10 mouse cellular contexts compared by ENCODE assay signal in genomic region chr11:97416637-97417035, GRCm38 (mm10). TPM values are rescaled to one million over a fixed set of nuclear protein-coding genes. Genes with fewer than 3 reads are reported as not detected.
DNase-seq lines count a peak whose midpoint lies in the region; ATAC-seq and TF ChIP-seq lines count a peak whose summit lies in the region.
"Had no signal": no experiment of that assay in that cellular context is flagged by ENCODE, and none has a peak within 500 bp of the region (broad histone marks: within the 10 kb centered on the region; RNA-seq: fewer than 3 reads in every experiment).

No protein-coding gene starts in this region.

- no peak overlapping the region for H3K9ac ChIP-seq in hindbrain, embryonic 16.5 days (ENCODE audit: low read depth, low read length)
- H3K9ac ChIP-seq in neural tube, embryonic 15.5 days (replicated peaks), result no peak overlapping the region
- H3K9ac ChIP-seq: midbrain, embryonic 15.5 days had no signal

- no peaks in the 10 kb centered on the region for H3K27me3 ChIP-seq in megakaryocyte, embryonic 14.5 days (replicated peaks)
- 0 out of 2 replicates have a peak, but pooled peaks cover 3% of the 10 kb centered on the region for H3K27me3 ChIP-seq in hindbrain, embryonic 16.5 days (replicated peaks; ENCODE audit: control insufficient read depth, insufficient read depth, low read length)
- peaks cover 11% of the 10 kb centered on the region for H3K27me3 ChIP-seq in neural tube, embryonic 15.5 days (replicated peaks)
- H3K27me3 ChIP-seq: midbrain, embryonic 15.5 days had no signal

- 0 out of 2 replicates have a peak overlapping the region, but pooled peaks have one; percentile 1 for H3K4me2 ChIP-seq in hindbrain, embryonic 16.5 days (ENCODE audit: low read length)
- H3K4me2 ChIP-seq in neural tube, embryonic 15.5 days, result peak overlapping the region; percentile 56

- DNase-seq in gastrocnemius, adult 2 months, result no peak
- DNase-seq in gastrocnemius, postnatal 4 days (ENCODE audit: low spot score in 2 of 2), result no peak
- no peak for DNase-seq in frontal cortex, adult 2 months (ENCODE audit: extremely low spot score in 1 of 2, low spot score in 1 of 2)
- no peak for DNase-seq in urinary bladder, postnatal 4 days (ENCODE audit: low spot score in 2 of 2)
- DNase-seq: adrenal gland, adult 8-10 months had no signal

- H3K4me3 ChIP-seq in gastrocnemius, adult 2 months, result peak overlapping the region; percentile 94
- H3K4me3 ChIP-seq in megakaryocyte, embryonic 14.5 days (replicated peaks), result peak overlapping the region; percentile 96
- no peak overlapping the region for H3K4me3 ChIP-seq in hindbrain, embryonic 16.5 days (ENCODE audit: low read length)
- no peak overlapping the region for H3K4me3 ChIP-seq in neural tube, embryonic 15.5 days (replicated peaks)

- intact Hi-C loops in gastrocnemius, adult 2 months (cut with DNase I), result no loop called here

- H3K27ac ChIP-seq in gastrocnemius, adult 2 months, result peak overlapping the region; percentile 92
- H3K27ac ChIP-seq in hindbrain, embryonic 16.5 days (ENCODE audit: low read depth, low read length), result no peak overlapping the region
- no peak overlapping the region for H3K27ac ChIP-seq in neural tube, embryonic 15.5 days (replicated peaks)

- H3K9me3 ChIP-seq in megakaryocyte, embryonic 14.5 days, result no peaks in the 10 kb centered on the region
- no peaks in the 10 kb centered on the region for H3K9me3 ChIP-seq in hindbrain, embryonic 16.5 days (ENCODE audit: control insufficient read depth, low read length)
- H3K9me3 ChIP-seq in neural tube, embryonic 15.5 days (replicated peaks), result no peaks in the 10 kb centered on the region
- H3K9me3 ChIP-seq: midbrain, embryonic 15.5 days had no signal

- no peak for ATAC-seq in megakaryocyte, adult 5-6 weeks (ENCODE audit: poor library complexity, severe bottlenecking)
- no peak for ATAC-seq in hindbrain, embryonic 16.5 days
- no peak for ATAC-seq in neural tube, embryonic 15.5 days (ENCODE audit: low FRiP score)

- peaks cover 22% of the 10 kb centered on the region for H3K36me3 ChIP-seq in megakaryocyte, embryonic 14.5 days (replicated peaks; ENCODE audit: low read length)
- no peaks in the 10 kb centered on the region for H3K36me3 ChIP-seq in hindbrain, embryonic 16.5 days (ENCODE audit: control insufficient read depth, insufficient read depth, low read length)
- H3K36me3 ChIP-seq in neural tube, embryonic 15.5 days, result no peaks in the 10 kb centered on the region
- H3K36me3 ChIP-seq: midbrain, embryonic 15.5 days had no signal

- H3K4me1 ChIP-seq in megakaryocyte, embryonic 14.5 days, result peaks cover 83% of the 10 kb centered on the region
- peaks cover 6% of the 10 kb centered on the region for H3K4me1 ChIP-seq in hindbrain, embryonic 16.5 days (ENCODE audit: control insufficient read depth, insufficient read depth, low read depth, low read length)
- peaks cover 27% of the 10 kb centered on the region for H3K4me1 ChIP-seq in neural tube, embryonic 15.5 days

- no peak for TF ChIP-seq CTCF in gastrocnemius, adult 2 months (IDR thresholded peaks at IDR 0.05)

- 9% methylated on average over 5 of the region's 5 CpGs for WGBS in hindbrain, embryonic 16.5 days
- WGBS in neural tube, embryonic 15.5 days, result 8% methylated on average over 5 of the region's 5 CpGs

RNA-seq across cellular contexts. Expression of gene Arhgap23, which starts 1.3 kb away (rescaled TPM):
- total RNA-seq in gastrocnemius, adult 2 months (2021), result 1 to 10 TPM; 5.9 to 7.5 TPM
- total RNA-seq in gastrocnemius, postnatal 4 days (2021), result 10 to 100 TPM; 29.9 to 30.9 TPM
- 85.6 and 94.5 TPM in 2 replicates for polyA plus RNA-seq in megakaryocyte, embryonic 14.5 days (2012; ENCODE audit: insufficient read depth, low replicate concordance)
- total RNA-seq in megakaryocyte, adult 5-6 weeks (2015), result 7.7 and 9.8 TPM in 2 replicates
- 5.8 and 9.4 TPM in 2 replicates for total RNA-seq in megakaryocyte, adult 5-6 weeks (2017)
- polyA plus RNA-seq in hindbrain, embryonic 16.5 days (2015; fragmentation: Nextera tagmentation; extraction: Ambion mirVana), result 8.5 and 9.4 TPM in 2 replicates
- polyA plus RNA-seq in neural tube, embryonic 15.5 days (2015; fragmentation: Nextera tagmentation; extraction: Ambion mirVana), result 8.0 and 9.2 TPM in 2 replicates
- 53.4 and 64.2 TPM in 2 replicates for polyA plus RNA-seq in frontal cortex, adult 2 months (2012; rRNA removed)

RNA-seq across cellular contexts. Expression of gene Socs7, which starts 54.3 kb away (rescaled TPM):
- 10 to 100 TPM; 43.2 to 48.6 TPM for total RNA-seq in gastrocnemius, adult 2 months (2021)
- total RNA-seq in gastrocnemius, postnatal 4 days (2021), result 10 to 100 TPM; 33.4 to 34.5 TPM
- polyA plus RNA-seq in megakaryocyte, embryonic 14.5 days (2012; ENCODE audit: insufficient read depth, low replicate concordance), result 0.91 and 1.5 TPM in 2 replicates
- 4.0 and 4.4 TPM in 2 replicates for total RNA-seq in megakaryocyte, adult 5-6 weeks (2015)
- total RNA-seq in megakaryocyte, adult 5-6 weeks (2017), result 7.6 and 8.5 TPM in 2 replicates
- polyA plus RNA-seq in hindbrain, embryonic 16.5 days (2015; fragmentation: Nextera tagmentation; extraction: Ambion mirVana), result 7.3 and 8.1 TPM in 2 replicates
- 7.7 and 8.4 TPM in 2 replicates for polyA plus RNA-seq in neural tube, embryonic 15.5 days (2015; fragmentation: Nextera tagmentation; extraction: Ambion mirVana)
- 43.3 and 44.9 TPM in 2 replicates for polyA plus RNA-seq in frontal cortex, adult 2 months (2012; rRNA removed)

Comparison
In these comparisons a context has a peak if more than half of its experiments do, and no peak if none do; other contexts are left out.
1. H3K4me3 ChIP-seq: peak in gastrocnemius, adult 2 months (single experiment) and megakaryocyte, embryonic 14.5 days (single experiment); none in hindbrain, embryonic 16.5 days (single experiment) and neural tube, embryonic 15.5 days (single experiment).